Mouse (Mus musculus) erythroblast, embryonic 14.5 days (primary cell): ENCODE measurements around the gene Bmpr2.

Experiments
- GATA1 ChIP-seq: IDR thresholded peaks from 2 replicates; pipeline ENCODE4 v1.6.1; 2012; ENCODE audit warnings: low read length, inconsistent platforms, mixed read lengths
- TAL1 ChIP-seq: IDR thresholded peaks from 3 replicates; pipeline ENCODE4 v1.6.1; 2012; ENCODE audit warnings: low read length, inconsistent platforms, mixed read lengths

DNA sequence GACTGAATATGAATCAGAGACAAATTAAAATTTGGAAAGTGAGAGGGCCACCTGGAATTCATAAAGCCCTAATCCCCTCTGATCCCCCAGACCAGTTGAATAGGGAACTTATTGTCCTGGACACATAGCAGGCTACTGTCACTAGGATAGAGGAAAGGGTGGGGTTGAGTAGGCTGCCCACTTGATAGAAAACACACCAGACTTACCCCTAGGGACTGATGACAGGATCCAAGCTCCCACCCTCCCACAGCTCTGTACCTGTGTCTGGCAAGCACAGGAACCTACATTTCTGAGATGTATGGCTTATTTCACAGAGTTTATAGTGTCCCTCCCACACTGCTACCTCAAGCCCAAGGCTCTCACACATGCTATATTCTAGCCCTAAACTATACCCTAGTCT lies 124.8 kb downstream of the Bmpr2 start:
- no peak for TF ChIP-seq GATA1
- TF ChIP-seq TAL1: no peak
